Mouse (Mus musculus) lung, postnatal 0 days (tissue): ENCODE data around the gene Psmb7.

Source experiments
- CTCF ChIP-seq: IDR thresholded peaks from 2 replicates; pipeline ENCODE4 v1.5.1; 2016; ENCODE audit warnings: antibody characterized with exemption, mild to moderate bottlenecking
- EP300 ChIP-seq: IDR thresholded peaks from 2 replicates; pipeline ENCODE4 v1.6.1; 2016; ENCODE audit warnings: antibody characterized with exemption, mild to moderate bottlenecking, control low read depth

DNA sequence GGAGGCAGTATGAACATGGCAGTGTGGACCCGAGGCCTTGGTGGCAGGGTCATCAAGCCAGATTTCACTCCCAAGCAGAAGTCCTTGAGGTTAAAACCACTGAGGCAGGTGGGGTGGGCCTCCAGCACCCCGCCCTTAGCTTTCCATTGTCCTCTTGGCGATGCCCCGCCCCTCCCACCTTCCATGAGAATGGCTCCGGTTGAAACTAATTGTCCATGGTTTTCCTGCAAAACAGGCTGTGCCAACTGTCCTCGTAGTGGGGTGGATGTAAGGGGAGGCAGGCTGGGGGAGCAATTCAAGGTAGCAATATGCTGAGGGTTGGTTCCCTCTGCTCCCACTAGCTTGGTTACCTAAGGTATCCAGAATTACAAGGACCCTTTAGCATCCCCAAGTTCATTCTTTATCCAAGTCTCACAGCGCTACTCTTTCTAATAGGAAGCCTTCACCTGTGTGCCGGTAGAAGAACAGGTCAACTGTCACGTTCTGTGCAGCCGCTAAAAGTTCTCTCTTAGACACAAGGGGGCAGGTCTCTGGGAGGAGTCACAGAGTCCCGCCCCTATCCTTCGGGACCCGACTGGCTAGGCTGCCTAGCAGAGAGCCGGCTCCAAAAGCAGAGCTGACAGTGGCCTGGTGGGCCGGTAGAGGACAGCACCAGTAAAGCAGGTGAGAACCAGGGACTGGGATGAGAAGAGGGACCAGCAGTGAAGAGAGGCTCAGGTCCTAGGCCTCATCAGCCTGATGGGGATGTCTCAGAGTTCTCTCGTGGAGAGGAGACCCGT, 25.1 kb upstream of the Psmb7 start:
- TF ChIP-seq CTCF (peak; percentile 42), EP300 (no peak)
